ENCODE assay signal across 21 mouse cellular contexts in genomic region chr13:96906717-96907116, GRCm38 (mm10). TPM values are rescaled to one million over a fixed set of nuclear protein-coding genes. Genes with fewer than 3 reads are reported as not detected.
DNase-seq lines count a peak whose midpoint lies in the region; ATAC-seq and TF ChIP-seq lines count a peak whose summit lies in the region.
"Had no signal": no experiment of that assay in that cellular context is flagged by ENCODE, and none has a peak within 500 bp of the region (broad histone marks: within the 10 kb centered on the region; RNA-seq: fewer than 3 reads in every experiment).

No protein-coding gene starts in this region.

- H3K27ac ChIP-seq in intestine, postnatal 0 days (ENCODE audit: low read depth, low read length), result no peak overlapping the region
- H3K27ac ChIP-seq: embryonic facial prominence, embryonic 10.5 days; forebrain, embryonic 15.5 days; heart, embryonic 10.5 days; hindbrain, embryonic 14.5 days; intestine, embryonic 15.5 days had no signal

- ATAC-seq in intestine, postnatal 0 days, result no peak
- ATAC-seq: CD4-positive, CD25-positive, alpha-beta regulatory T cell, adult 4 months; forebrain, embryonic 15.5 days; intestine, embryonic 15.5 days had no signal

- no peaks in the 10 kb centered on the region for H3K27me3 ChIP-seq in myocyte (ENCODE audit: control insufficient read depth, insufficient read depth, insufficient read length)
- no peaks in the 10 kb centered on the region for H3K27me3 ChIP-seq in intestine, postnatal 0 days (replicated peaks; ENCODE audit: control insufficient read depth, insufficient read depth, low read length)
- H3K27me3 ChIP-seq: forebrain, embryonic 15.5 days; intestine, embryonic 15.5 days had no signal

- H3K4me3 ChIP-seq in myocyte, result no peak overlapping the region
- H3K4me3 ChIP-seq in intestine, postnatal 0 days (ENCODE audit: low read depth, low read length), result no peak overlapping the region
- H3K4me3 ChIP-seq: embryonic facial prominence, embryonic 10.5 days; erythroblast, embryonic 14.5 days; forebrain, embryonic 15.5 days; heart, embryonic 10.5 days; intestine, embryonic 15.5 days had no signal

- peak overlapping the region; percentile 0 for H3K4me2 ChIP-seq in myocyte (ENCODE audit: low read depth)
- H3K4me2 ChIP-seq in intestine, postnatal 0 days (replicated peaks; ENCODE audit: low read depth), result no peak overlapping the region
- H3K4me2 ChIP-seq: forebrain, embryonic 15.5 days; hindbrain, embryonic 14.5 days; intestine, embryonic 15.5 days had no signal

- no peaks in the 10 kb centered on the region for H3K4me1 ChIP-seq in intestine, postnatal 0 days (replicated peaks; ENCODE audit: control insufficient read depth, insufficient read depth, low read length)
- H3K4me1 ChIP-seq: embryonic facial prominence, embryonic 10.5 days; forebrain, embryonic 15.5 days; heart, embryonic 10.5 days; intestine, embryonic 15.5 days had no signal

- H3K79me2 ChIP-seq in myocyte (ENCODE audit: control insufficient read depth, insufficient read depth), result no peaks in the 10 kb centered on the region

- H3ac ChIP-seq in myocyte (ENCODE audit: control insufficient read depth, insufficient read length), result no peak overlapping the region

- no peak for TF ChIP-seq POLR2A in myocyte (IDR thresholded peaks at IDR 0.05; ENCODE audit: insufficient read length, low read depth)

- peak; percentile 5 to 11 for DNase-seq in adrenal gland, postnatal 36 days
- DNase-seq in adrenal gland, postnatal 14 days, result no peak
- peak; percentile 5 for DNase-seq in adipocyte (ENCODE audit: low spot score)
- DNase-seq in lung, postnatal 14 days, result no peak
- DNase-seq in urinary bladder, adult 2 months (ENCODE audit: low spot score), result no peak
- DNase-seq: adrenal gland, postnatal 10 days; cerebellum, adult 2 months; cerebellum, postnatal 10 days; gastrocnemius, postnatal 10 days; heart, postnatal 10 days; kidney, adult 2 months had no signal

- 61% methylated on average over 3 of the region's 3 CpGs for whole genome bisulfite sequencing in intestine, postnatal 0 days

- H3K36me3 ChIP-seq in myocyte (ENCODE audit: control insufficient read depth, insufficient read depth), result no peaks in the 10 kb centered on the region
- H3K36me3 ChIP-seq in intestine, postnatal 0 days (ENCODE audit: control insufficient read depth, insufficient read depth), result no peaks in the 10 kb centered on the region
- H3K36me3 ChIP-seq: embryonic facial prominence, embryonic 10.5 days; forebrain, embryonic 15.5 days; G1E; heart, embryonic 10.5 days; intestine, embryonic 15.5 days had no signal

- H3K9ac ChIP-seq in intestine, postnatal 0 days (ENCODE audit: low read depth, low read length), result no peak overlapping the region
- H3K9ac ChIP-seq: forebrain, embryonic 15.5 days; hindbrain, embryonic 14.5 days; intestine, embryonic 15.5 days had no signal

- no peak for TF ChIP-seq CTCF in intestine, postnatal 0 days (IDR thresholded peaks at IDR 0.05; ENCODE audit: low read depth)

- no peaks in the 10 kb centered on the region for H3K9me3 ChIP-seq in intestine, postnatal 0 days (ENCODE audit: control insufficient read depth)
- H3K9me3 ChIP-seq: embryonic facial prominence, embryonic 10.5 days; forebrain, embryonic 15.5 days; G1E; heart, embryonic 10.5 days; intestine, embryonic 15.5 days had no signal

TF ChIP-seq in myocyte, 11 proteins besides CTCF, POLR2A, EP300 and RAD21:
- TF ChIP-seq MYOG (IDR thresholded peaks at IDR 0.05; ENCODE audit: control insufficient read depth in 1 of 3, insufficient read depth in 1 of 3, insufficient read length in 2 of 3, low read depth in 2 of 3) (no peak), TCF12 (IDR thresholded peaks at IDR 0.05; ENCODE audit: insufficient read depth, poor library complexity, severe bottlenecking) (no peak), POLR2AphosphoS2 (IDR thresholded peaks at IDR 0.05; ENCODE audit: insufficient read length, low read depth) (no peak)

RNA-seq across cellular contexts. Expression of gene Gcnt4, which starts 17.8 kb away (rescaled TPM):
- 1 to 10 TPM in 1 of 2 experiments, under 1 TPM in 1; 0.17 to 1.4 TPM for total RNA-seq in adrenal gland, postnatal 36 days (2021)
- total RNA-seq in adrenal gland, postnatal 14 days (2021), result 0.79 and 1.1 TPM in 2 replicates
- 3.1 TPM for polyA plus RNA-seq in myocyte (2012; fragmentation: generic; extraction: Trizol)
- polyA plus RNA-seq in urinary bladder, adult 2 months (2012; rRNA removed), result 0.39 and 0.49 TPM in 2 replicates
- 6.7 and 8.0 TPM in 2 replicates for polyA plus RNA-seq in intestine, postnatal 0 days (2015; fragmentation: Nextera tagmentation; extraction: Ambion mirVana)
- polyA plus RNA-seq: CD4-positive, CD25-positive, alpha-beta regulatory T cell, adult 4 months; erythroblast, embryonic 14.5 days; G1E had no signal

Comparison
In these comparisons a context has a peak if more than half of its experiments do, and no peak if none do; other contexts are left out.
1. DNase-seq: peak in adrenal gland, postnatal 36 days (2 of 2) and adipocyte (single experiment); none in adrenal gland, postnatal 14 days (single experiment), lung, postnatal 14 days (single experiment) and urinary bladder, adult 2 months (single experiment).